Mouse (Mus musculus): ENCODE measurements at regions not wholly inside any gene's neighbourhood (a gene's known extent, or its start where the extent isn't known, plus 50 kb on each side); places are given as distances from the start of the nearest gene placed in this dataset.
"Not testable (repeated sequence)": the region's sequence is repeated elsewhere in the genome, so short reads cannot be mapped to it uniquely, and the experiment has no call there.

GRCm38 (mm10) chr11:93655602-93656239 lies 229.8 kb downstream of the Utp18 start:
- DNase-seq (ENCODE audit: extremely low spot score, low read depth, low spot score): no peak

GRCm38 (mm10) chr11:93653401-93653800 lies 232.2 kb downstream of the Utp18 start:
- no peak for DNase-seq (ENCODE audit: extremely low spot score, low read depth, low spot score)

- not testable (repeated sequence) for DNase-seq (ENCODE audit: extremely low spot score, low read depth, low spot score)
Observed at GRCm38 (mm10) chr11:93651966-93652365, 233.6 kb downstream of the Utp18 start.
